Mouse (Mus musculus) kidney, adult 2 months (tissue): ENCODE results near the gene Rps27. TPM values are rescaled to one million over a fixed set of nuclear protein-coding genes. Genes with fewer than 3 reads are reported as not detected.

Source experiments
- DNase-seq: peaks from one replicate; pipeline ENCODE4 v3.0.0; 2021
- H3K27ac ChIP-seq: fragments of 200-500 bp; 2 replicates; pipeline ENCODE4 v1.5.1; 2012; ENCODE audit warnings: low read depth, low read length, control low read depth, inconsistent platforms; ENCODE audit not compliant: insufficient read depth
- H3K27me3 ChIP-seq: fragments of 200-500 bp; replicated peaks from 2 replicates; pipeline ENCODE4 v1.6.1; 2012; ENCODE audit warnings: mild to moderate bottlenecking, moderate library complexity, low read length, inconsistent platforms; ENCODE audit not compliant: control insufficient read depth, insufficient read depth
- H3K36me3 ChIP-seq: fragments of 200-500 bp; 2 replicates; pipeline ENCODE4 v1.6.1; 2012; ENCODE audit warnings: mild to moderate bottlenecking, moderate library complexity, low read length, inconsistent platforms; ENCODE audit not compliant: control insufficient read depth, insufficient read depth
- H3K4me1 ChIP-seq: fragments of 200-500 bp; 2 replicates; pipeline ENCODE4 v1.6.1; 2011; ENCODE audit warnings: low read length; ENCODE audit not compliant: control insufficient read depth, insufficient read depth
- H3K4me3 ChIP-seq: fragments of 200-500 bp; 2 replicates; pipeline ENCODE4 v1.5.1; 2011; ENCODE audit warnings: mild to moderate bottlenecking, low read depth, low read length, control low read depth; ENCODE audit not compliant: insufficient read depth
- CTCF ChIP-seq: fragments of 200-500 bp; conservative IDR thresholded peaks from 2 replicates; pipeline ENCODE4 v1.5.1; 2011; ENCODE audit warnings: low read depth, mild to moderate bottlenecking, control low read depth, low read length, moderate library complexity, mixed read lengths; ENCODE audit not compliant: insufficient read depth, insufficient read length
- POLR2A ChIP-seq: fragments of 200-500 bp; IDR thresholded peaks from one replicate; pipeline ENCODE4 v1.6.1; 2011; ENCODE audit warnings: low read depth, low read length, control low read depth
- WGBS: fragments of 180-500 bp; shearing (Covaris S2); methylation state at CpG from one replicate; pipeline ENCODE4 v1.1.7; 2018; 5-methylcytosine and 5-hydroxymethylcytosine counted together
- polyA plus RNA-seq: library from polyadenylated mRNA; depleted of rRNA; stranded (reverse); fragments of >200 nt; gene quantifications from 2 replicates; pipeline ENCODE4 v1.2.3, GENCODE M21; 2012

Rps27 gene
- polyA plus RNA-seq, 1 experiment, result 1,038 TPM

DNA sequence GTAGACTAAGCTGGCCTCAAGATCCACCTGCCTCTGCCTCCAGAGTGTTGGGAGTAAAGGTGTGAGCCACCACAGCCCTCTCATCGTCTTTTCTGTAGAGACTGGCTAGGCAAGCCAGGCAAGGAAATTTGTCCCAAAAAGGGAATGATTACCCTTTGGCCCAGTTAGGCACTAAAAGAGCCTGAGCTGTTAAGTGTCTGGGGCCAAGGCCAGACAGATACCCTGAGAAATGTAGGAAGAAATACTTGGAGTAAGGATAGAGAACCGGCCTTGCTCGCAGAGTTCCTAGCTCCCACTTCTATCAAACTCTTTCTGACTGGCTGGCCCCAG lies 34.1 kb upstream of the Rps27 start:
- no peak for TF ChIP-seq CTCF
- no peak for TF ChIP-seq POLR2A
- no peak for DNase-seq
- no peaks in the 10 kb centered on the region for H3K27me3 ChIP-seq
- peak overlapping the region; percentile 77 for H3K27ac ChIP-seq
- H3K36me3 ChIP-seq, result no peaks in the 10 kb centered on the region
- H3K4me3 ChIP-seq, result peak overlapping the region; percentile 38
- H3K4me1 ChIP-seq, result no peaks in the 10 kb centered on the region; the same call in 1 of the 2 replicates
- 0% methylated on average over 3 of the region's 3 CpGs for WGBS

DNA sequence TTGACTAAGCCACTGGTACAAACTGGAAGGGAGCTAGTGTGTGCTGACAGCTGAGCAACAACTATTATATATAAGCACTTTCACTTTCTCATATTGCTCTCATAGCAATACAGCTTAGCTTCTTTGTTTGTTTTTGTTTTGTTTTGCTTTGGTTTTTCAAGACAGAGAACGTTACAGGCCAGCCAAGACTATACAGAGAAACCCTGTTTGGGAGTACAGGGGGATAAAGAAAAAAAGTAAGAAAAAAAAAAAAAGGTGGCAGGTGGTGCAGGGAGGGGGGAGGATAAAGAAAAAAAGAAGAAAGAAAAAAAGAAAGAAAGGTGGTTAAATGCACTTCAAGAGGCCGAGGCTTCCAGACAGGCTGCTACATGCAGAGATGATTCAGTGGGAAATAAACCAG lies 32.0 kb upstream of the Rps27 start:
- H3K27me3 ChIP-seq, result no peaks in the 10 kb centered on the region
- H3K36me3 ChIP-seq, result no peaks in the 10 kb centered on the region
- H3K4me3 ChIP-seq, result no peak overlapping the region
- TF ChIP-seq CTCF (no peak), POLR2A (no peak)
- no peak for DNase-seq
- H3K4me1 ChIP-seq, result peaks cover 11% of the 10 kb centered on the region; the same call in 1 of the 2 replicates
- no peak overlapping the region for H3K27ac ChIP-seq
- 69% methylated on average over 2 of the region's 2 CpGs for WGBS

DNA sequence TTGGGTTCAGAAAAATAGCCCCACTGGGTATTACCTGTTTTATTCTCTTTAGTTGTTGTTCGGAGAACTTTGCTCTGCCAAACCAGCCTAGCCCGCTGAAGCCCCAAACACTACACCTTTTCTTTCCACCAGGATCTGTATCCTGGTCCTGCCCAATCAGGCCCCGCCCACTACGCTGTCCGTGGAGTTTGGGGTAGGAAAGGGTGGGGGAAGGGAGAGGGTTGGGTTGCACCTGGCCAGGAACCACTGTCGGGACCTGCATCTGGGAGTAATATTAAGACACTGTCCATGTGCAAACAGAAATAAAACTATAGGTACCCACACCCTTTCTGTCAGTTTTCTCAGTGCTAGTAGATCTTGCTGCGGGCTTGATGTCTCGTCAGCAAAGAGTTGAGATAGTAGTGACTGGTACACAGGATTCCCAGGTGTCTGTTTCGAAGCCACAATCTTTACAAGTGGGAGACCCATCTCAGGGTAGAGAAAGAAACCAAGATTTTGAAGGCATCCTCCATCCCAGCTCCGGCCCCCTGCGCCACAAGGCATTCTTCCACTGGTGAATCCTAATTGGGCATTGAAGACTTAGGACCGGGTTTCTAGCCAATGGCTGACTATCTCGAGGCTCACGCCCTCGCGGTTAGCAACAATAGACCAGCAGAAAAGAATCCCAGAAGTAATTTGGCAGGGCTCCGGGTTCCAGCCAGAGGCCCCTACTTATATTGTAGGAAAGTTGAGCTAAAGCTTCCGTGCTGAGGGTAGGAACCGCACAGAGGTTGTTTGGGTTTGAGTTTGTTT lies 29.7 kb upstream of the Rps27 start, which contains the start of gene Creb3l4:
Gene Creb3l4, minus strand, starts transcription at position 529 of the 792 bp plus-strand sequence.
- Histone ChIP-seq H3K27ac (no peak within 1 kb of the TSS), H3K4me3 (peak within 1 kb of the TSS; percentile 29), H3K27me3 (no peaks in the 10 kb centered on the region), H3K36me3 (no peaks in the 10 kb centered on the region), H3K4me1 (peaks cover 11% of the 10 kb centered on the region; the same call in 1 of the 2 replicates)
- DNase-seq, result peak; percentile 56
- no peak for TF ChIP-seq POLR2A
- no peak for TF ChIP-seq CTCF
- WGBS, result 31% methylated on average over 19 of the region's 19 CpGs

DNA sequence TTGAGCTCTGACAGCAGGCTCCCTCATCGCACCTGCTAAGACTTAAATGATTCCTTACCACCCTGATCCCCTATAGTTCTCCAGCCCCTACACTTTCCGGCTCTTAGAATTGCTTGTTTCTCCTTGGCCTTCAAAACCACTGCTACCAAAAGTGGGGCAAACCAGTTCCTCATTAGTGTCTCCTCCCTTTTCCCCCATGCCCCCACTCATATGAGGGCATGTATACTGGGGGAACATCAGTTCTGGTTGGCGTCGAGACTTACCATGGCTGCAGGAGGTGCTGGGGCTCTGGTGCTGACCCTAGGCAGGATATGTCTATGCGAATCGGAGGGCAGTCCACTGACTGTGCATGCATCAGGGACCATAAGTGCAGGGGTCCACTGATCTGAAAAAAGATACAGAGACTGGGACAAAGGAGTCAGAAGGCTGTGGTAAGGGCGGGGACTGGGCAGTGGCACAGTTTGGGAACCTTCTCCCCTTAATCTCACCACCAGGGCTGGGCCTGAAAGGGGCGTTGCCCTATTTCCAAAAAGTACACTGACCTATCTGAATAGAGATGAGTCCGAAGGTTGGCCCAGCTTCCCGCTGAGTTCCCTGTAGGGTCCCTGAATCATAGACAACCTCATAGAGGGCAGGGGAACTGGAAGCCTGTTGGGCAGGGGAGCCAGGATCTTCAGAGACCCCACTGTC lies 28.4 kb upstream of the Rps27 start:
- Histone ChIP-seq H3K27ac (no peak overlapping the region), H3K4me1 (peaks cover 11% of the 10 kb centered on the region; the same call in 1 of the 2 replicates), H3K27me3 (no peaks in the 10 kb centered on the region), H3K4me3 (no peak overlapping the region), H3K36me3 (no peaks in the 10 kb centered on the region)
- TF ChIP-seq CTCF, result no peak
- 90% methylated on average over 10 of the region's 10 CpGs for WGBS
- DNase-seq, result no peak

DNA sequence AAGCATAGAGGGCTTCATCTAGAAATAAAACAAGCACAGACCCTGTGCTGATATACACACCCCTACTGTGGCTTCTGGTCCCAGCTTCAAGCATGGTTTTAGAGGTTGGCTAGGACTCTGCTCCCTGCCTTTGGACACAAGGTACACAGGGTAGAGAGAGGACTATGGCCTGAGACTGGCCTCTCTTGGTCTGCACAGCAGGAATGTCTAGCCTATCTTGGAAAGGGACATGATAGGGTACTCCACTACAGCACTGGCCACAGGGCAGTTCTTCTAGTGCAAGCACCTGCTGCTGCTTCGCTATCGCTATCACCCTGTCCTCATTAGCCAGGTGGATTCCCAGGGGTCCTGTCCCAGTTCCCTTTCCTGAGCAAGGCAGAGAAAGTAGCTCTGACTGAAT lies 27.8 kb upstream of the Rps27 start:
- H3K27ac ChIP-seq, result no peak overlapping the region
- H3K36me3 ChIP-seq, result no peaks in the 10 kb centered on the region
- 61% methylated on average over 2 of the region's 2 CpGs for WGBS
- H3K27me3 ChIP-seq, result no peaks in the 10 kb centered on the region
- DNase-seq, result peak; percentile 76
- H3K4me1 ChIP-seq, result peaks cover 11% of the 10 kb centered on the region; the same call in 1 of the 2 replicates
- no peak overlapping the region for H3K4me3 ChIP-seq
- TF ChIP-seq POLR2A, result no peak

DNA sequence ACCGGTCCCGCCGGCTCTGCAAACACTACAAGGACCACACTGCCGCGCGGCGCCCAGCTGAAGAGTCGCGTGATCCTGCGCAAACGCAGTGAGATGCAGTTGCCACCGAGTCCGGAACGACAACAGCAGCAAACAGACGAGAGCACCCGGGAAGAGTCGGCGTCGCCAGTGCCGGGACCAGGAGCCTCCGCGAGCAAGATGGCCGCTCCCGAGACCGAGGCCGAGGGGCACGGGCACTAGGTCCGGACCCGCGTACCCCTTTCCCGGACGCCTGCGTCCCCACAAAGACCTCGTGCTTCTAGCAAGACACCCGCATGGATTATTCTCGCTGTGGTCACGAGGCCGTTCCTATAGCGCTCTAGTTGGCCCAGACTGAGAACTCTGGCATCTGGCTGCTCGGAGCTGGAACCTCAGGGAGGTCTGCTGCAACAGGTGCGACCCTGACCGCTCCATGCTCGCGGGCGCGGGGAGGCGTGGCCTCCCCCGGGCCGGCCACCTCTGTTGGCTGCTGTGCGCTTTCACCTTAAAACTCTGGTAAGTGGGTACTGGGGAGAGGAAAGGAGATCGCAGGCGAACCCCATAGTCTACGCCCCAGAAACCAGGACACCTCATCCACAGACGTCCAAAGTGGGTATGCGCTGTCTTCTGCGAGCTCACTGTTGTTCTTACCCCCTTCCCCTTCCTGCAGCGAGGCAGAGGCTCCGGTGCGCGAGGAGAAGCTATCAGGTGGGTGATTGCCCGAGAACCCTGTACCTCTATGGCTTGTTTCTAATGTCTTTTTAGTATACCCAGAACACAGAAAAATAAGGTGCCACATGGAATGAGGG lies 18.3 kb upstream of the Rps27 start, which contains the start of gene Jtb:
Gene Jtb, plus strand, starts transcription at position 91 of the 827 bp plus-strand sequence.
- Histone ChIP-seq H3K27me3 (no peaks in the 10 kb centered on the region), H3K27ac (peak within 1 kb of the TSS; percentile 77), H3K4me1 (peaks cover 2% of the 10 kb centered on the region; the same call in 1 of the 2 replicates), H3K36me3 (peaks cover 2% of the 10 kb centered on the region; the same call in 1 of the 2 replicates), H3K4me3 (peak within 1 kb of the TSS; percentile 67)
- WGBS, result under 1% methylated on average over 61 of the region's 61 CpGs
- peak; percentile 98 for DNase-seq
- 0 out of 2 replicates have a peak, but pooled peaks have one; percentile 8 for TF ChIP-seq CTCF
- peak; percentile 14 for TF ChIP-seq POLR2A
